Mouse (Mus musculus): ENCODE measurements around the gene Sema4c.

- TF ChIP-seq CTCF (IDR thresholded peaks at IDR 0.05; ENCODE audit: low read depth) (no peak), EP300 (IDR thresholded peaks at IDR 0.05; ENCODE audit: low read depth) (no peak)
These were observed 37.2 kb upstream of the Sema4c start for GRCm38 (mm10) chr1:36595167-36595931.

All from liver, postnatal 0 days (tissue).